Mouse (Mus musculus) liver, embryonic 12.5 days (tissue): ENCODE measurements around the gene Gm10487. TPM values are rescaled to one million over a fixed set of nuclear protein-coding genes. Genes with fewer than 3 reads are reported as not detected.
"Not testable (repeated sequence)": the region's sequence is repeated elsewhere in the genome, so short reads cannot be mapped to it uniquely, and the experiment has no call there.

Source experiments
- ATAC-seq: fragments of 200-750 bp; cut with Nextera tagmentation; 2 replicates; pipeline ENCODE4 v1.8.0; 2017; ENCODE audit warnings: moderate number of reproducible peaks, mild to moderate bottlenecking, moderate library complexity
- H3K27ac ChIP-seq: fragments of 300-500 bp; sonication (generic); 2 replicates; pipeline ENCODE4 v1.5.1; 2016; ENCODE audit warnings: mild to moderate bottlenecking
- H3K27me3 ChIP-seq: fragments of 300-500 bp; sonication (generic); replicated peaks from 2 replicates; pipeline ENCODE4 v1.6.1; 2016; ENCODE audit warnings: mild to moderate bottlenecking, moderate library complexity
- H3K36me3 ChIP-seq: fragments of 300-500 bp; sonication (generic); 2 replicates; pipeline ENCODE4 v1.6.1; 2016; ENCODE audit warnings: mild to moderate bottlenecking, moderate library complexity
- H3K4me1 ChIP-seq: fragments of 300-500 bp; sonication (generic); 2 replicates; pipeline ENCODE4 v1.6.1; 2016
- H3K4me2 ChIP-seq: fragments of 300-500 bp; sonication (generic); 2 replicates; pipeline ENCODE4 v1.6.1; 2016; ENCODE audit warnings: mild to moderate bottlenecking, moderate library complexity
- H3K4me3 ChIP-seq: fragments of 300-500 bp; sonication (generic); 2 replicates; pipeline ENCODE4 v1.5.1; 2016; ENCODE audit warnings: mild to moderate bottlenecking, moderate library complexity
- H3K9ac ChIP-seq: fragments of 300-500 bp; sonication (generic); 2 replicates; pipeline ENCODE4 v1.6.1; 2016; ENCODE audit warnings: mild to moderate bottlenecking, moderate library complexity
- H3K9me3 ChIP-seq: fragments of 300-500 bp; sonication (generic); replicated peaks from 2 replicates; pipeline ENCODE4 v1.6.1; 2016; ENCODE audit warnings: mild to moderate bottlenecking, moderate library complexity
- WGBS: fragments of 180-500 bp; shearing (Covaris S2); methylation state at CpG from one replicate; pipeline ENCODE4 v1.1.7; 2016; ENCODE audit not compliant: insufficient replicate concordance; 5-methylcytosine and 5-hydroxymethylcytosine counted together
- polyA plus RNA-seq: library from polyadenylated mRNA; unstranded; fragments of >200 nt; fragmentation: Nextera tagmentation; extraction: Ambion mirVana; gene quantifications from 2 replicates; pipeline ENCODE4 v1.2.1, GENCODE M21; 2016

The Gm10487 gene
- not detected in 2 replicates for polyA plus RNA-seq

DNA sequence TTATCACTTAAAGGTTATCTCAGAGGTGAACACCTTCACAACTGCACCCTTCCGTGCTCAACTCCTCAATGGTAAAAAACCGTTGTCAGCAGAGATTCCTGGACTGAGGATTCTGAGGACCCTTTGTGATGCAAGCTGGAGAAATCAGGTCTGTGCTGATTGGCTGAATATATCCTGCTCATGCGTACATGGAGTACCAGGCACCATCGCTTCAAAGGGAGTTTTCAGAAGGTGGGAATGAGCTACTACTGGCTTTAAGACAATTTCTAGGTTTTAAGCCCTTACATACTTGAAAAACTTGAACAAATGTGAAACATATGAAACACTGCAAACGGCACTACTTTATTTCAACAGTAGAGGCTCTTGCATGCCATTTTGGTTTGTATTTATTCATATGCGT lies at the start of gene Gm10487:
Gene Gm10487, minus strand, starts transcription at position 101 of the 400 bp plus-strand sequence.
- H3K4me3 ChIP-seq, H3K27ac ChIP-seq, H3K9me3 ChIP-seq, H3K9ac ChIP-seq, ATAC-seq, H3K36me3 ChIP-seq, H3K4me2 ChIP-seq, H3K4me1 ChIP-seq, H3K27me3 ChIP-seq: not testable (repeated sequence)
- WGBS, result no CpG with 5 or more reads among the region's 6 CpGs
